Mouse (Mus musculus) hindbrain, embryonic 10.5 days (tissue): ENCODE results near the gene C2cd4c. TPM values are rescaled to one million over a fixed set of nuclear protein-coding genes. Genes with fewer than 3 reads are reported as not detected.

Source experiments
- DNase-seq: peaks from one replicate; pipeline ENCODE4 v3.0.0-alpha.2; 2017; ENCODE audit warnings: low spot score
- H3K27ac ChIP-seq: fragments of 300-500 bp; sonication (generic); 2 replicates; pipeline ENCODE4 v1.5.1; 2016; ENCODE audit warnings: mild to moderate bottlenecking, moderate library complexity
- H3K27me3 ChIP-seq: fragments of 300-500 bp; sonication (generic); 2 replicates; pipeline ENCODE4 v1.6.1; 2016; ENCODE audit warnings: mild to moderate bottlenecking; ENCODE audit not compliant: poor library complexity, insufficient read depth, severe bottlenecking
- H3K36me3 ChIP-seq: fragments of 300-500 bp; sonication (generic); 2 replicates; pipeline ENCODE4 v1.6.1; 2016; ENCODE audit warnings: mild to moderate bottlenecking, moderate library complexity
- H3K4me1 ChIP-seq: fragments of 300-500 bp; sonication (generic); replicated peaks from 2 replicates; pipeline ENCODE4 v1.6.1; 2016; ENCODE audit warnings: mild to moderate bottlenecking
- H3K4me3 ChIP-seq: fragments of 300-500 bp; sonication (generic); 2 replicates; pipeline ENCODE4 v1.5.1; 2016; ENCODE audit warnings: mild to moderate bottlenecking, moderate library complexity
- H3K9me3 ChIP-seq: fragments of 300-500 bp; sonication (generic); 2 replicates; pipeline ENCODE4 v1.6.1; 2016; ENCODE audit warnings: mild to moderate bottlenecking, moderate library complexity
- WGBS: fragments of 180-500 bp; shearing (Covaris S2); methylation state at CpG from one replicate; pipeline ENCODE4 v1.1.7; 2016; 5-methylcytosine and 5-hydroxymethylcytosine counted together
- polyA plus RNA-seq: library from polyadenylated mRNA; unstranded; fragments of >200 nt; fragmentation: Nextera tagmentation; extraction: Ambion mirVana; gene quantifications from 2 replicates; pipeline ENCODE4 v1.2.1, GENCODE M21; 2016

C2cd4c gene
- polyA plus RNA-seq, 1 experiment from 2014 or later: 0.07 TPM

- Histone ChIP-seq H3K27ac (no peak overlapping the region), H3K4me1 (0 out of 2 replicates have a peak, but pooled peaks cover 5% of the 10 kb centered on the region), H3K4me3 (no peak overlapping the region), H3K36me3 (no peaks in the 10 kb centered on the region), H3K27me3 (no peaks in the 10 kb centered on the region), H3K9me3 (no peaks in the 10 kb centered on the region)
- DNase-seq: no peak
- 83% methylated on average over 6 of the region's 6 CpGs for WGBS
Measured at GRCm38 (mm10) chr10:79573611-79574010, 40.2 kb downstream of the C2cd4c start.

- no peaks in the 10 kb centered on the region for H3K4me1 ChIP-seq
- WGBS: 94% methylated on average over 2 of the region's 2 CpGs
- H3K9me3 ChIP-seq: no peaks in the 10 kb centered on the region
- H3K27ac ChIP-seq: no peak overlapping the region
- no peaks in the 10 kb centered on the region for H3K27me3 ChIP-seq
- no peak overlapping the region for H3K4me3 ChIP-seq
- DNase-seq: no peak
- no peaks in the 10 kb centered on the region for H3K36me3 ChIP-seq
Measured at GRCm38 (mm10) chr10:79571314-79571713, 42.5 kb downstream of the C2cd4c start.

DNA sequence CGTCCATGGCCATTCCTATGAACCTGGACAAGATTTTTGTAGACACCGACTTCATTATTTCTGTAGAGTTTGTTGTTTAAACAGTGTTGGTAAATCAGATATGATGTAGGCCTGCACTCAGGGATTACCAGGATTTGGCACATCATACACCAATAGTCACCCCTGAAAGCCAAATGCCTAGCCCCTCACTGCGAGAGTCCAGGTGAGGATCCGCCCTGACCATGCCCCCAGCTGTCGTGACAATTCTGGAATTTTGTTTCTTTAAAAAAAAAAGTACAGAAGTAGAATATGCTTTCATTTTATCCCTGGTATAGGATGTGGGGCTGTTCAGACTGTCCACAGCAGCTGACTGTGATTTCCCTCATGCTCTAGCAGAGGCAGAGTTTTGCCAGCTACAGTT, 43.9 kb downstream of the C2cd4c start:
- 91% methylated on average over 5 of the region's 5 CpGs for WGBS
- no peaks in the 10 kb centered on the region for H3K27me3 ChIP-seq
- H3K4me3 ChIP-seq: no peak overlapping the region
- H3K36me3 ChIP-seq: no peaks in the 10 kb centered on the region
- peaks cover 8% of the 10 kb centered on the region; the same call in 1 of the 2 replicates for H3K9me3 ChIP-seq
- DNase-seq: no peak
- H3K4me1 ChIP-seq: no peaks in the 10 kb centered on the region
- H3K27ac ChIP-seq: no peak overlapping the region

DNA sequence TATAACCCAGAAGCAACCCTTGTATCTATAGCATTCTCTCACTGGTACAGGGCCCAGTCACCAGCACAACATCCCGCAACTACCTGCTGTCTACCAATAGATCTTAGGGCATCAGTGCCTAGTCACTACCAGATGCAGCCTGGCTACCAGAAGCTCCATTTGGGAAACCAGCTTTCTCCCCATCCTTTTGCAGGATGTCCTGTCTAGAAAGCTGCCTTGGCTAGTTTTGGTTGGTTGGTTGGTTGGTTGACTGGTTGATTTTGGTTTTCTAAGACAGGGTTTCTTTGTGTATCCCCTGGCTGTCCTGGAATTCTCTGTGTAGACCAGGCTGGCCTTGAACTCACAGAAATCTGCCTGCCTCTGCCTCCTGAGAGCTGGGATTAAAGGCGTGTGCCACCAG, 54.1 kb downstream of the C2cd4c start:
- H3K4me1 ChIP-seq: peaks cover 9% of the 10 kb centered on the region
- no peaks in the 10 kb centered on the region for H3K27me3 ChIP-seq
- H3K36me3 ChIP-seq: peaks cover 6% of the 10 kb centered on the region; the same call in 1 of the 2 replicates
- no peak overlapping the region for H3K27ac ChIP-seq
- no peak overlapping the region for H3K4me3 ChIP-seq
- DNase-seq: no peak
- H3K9me3 ChIP-seq: peaks cover 11% of the 10 kb centered on the region; the same call in 1 of the 2 replicates
- WGBS: 92% methylated on average over 2 of the region's 2 CpGs

DNA sequence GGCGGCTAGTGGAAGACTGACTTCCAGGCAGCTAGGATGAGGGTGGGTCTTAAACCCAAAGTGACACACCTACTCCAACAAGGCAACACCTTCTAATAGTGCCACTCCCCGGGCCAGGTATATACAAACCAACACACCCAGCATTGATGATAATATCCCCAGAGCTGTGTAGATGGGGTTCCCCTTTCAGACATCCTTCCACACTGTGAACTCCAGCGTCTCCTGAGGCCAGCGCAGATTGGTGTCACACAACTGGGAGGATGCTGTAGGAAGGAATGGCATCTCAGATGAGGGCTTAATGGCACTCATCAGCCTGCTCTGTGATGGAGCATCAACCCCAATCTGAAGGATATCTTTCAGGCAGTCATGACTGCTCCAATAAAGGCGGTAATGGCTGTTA, 56.3 kb downstream of the C2cd4c start:
- peaks cover 31% of the 10 kb centered on the region for H3K4me1 ChIP-seq
- H3K9me3 ChIP-seq: no peaks in the 10 kb centered on the region
- H3K27me3 ChIP-seq: no peaks in the 10 kb centered on the region
- H3K36me3 ChIP-seq: peaks cover 6% of the 10 kb centered on the region; the same call in 1 of the 2 replicates
- WGBS: 90% methylated on average over 5 of the region's 5 CpGs
- no peak overlapping the region for H3K4me3 ChIP-seq
- no peak overlapping the region for H3K27ac ChIP-seq
- no peak for DNase-seq

DNA sequence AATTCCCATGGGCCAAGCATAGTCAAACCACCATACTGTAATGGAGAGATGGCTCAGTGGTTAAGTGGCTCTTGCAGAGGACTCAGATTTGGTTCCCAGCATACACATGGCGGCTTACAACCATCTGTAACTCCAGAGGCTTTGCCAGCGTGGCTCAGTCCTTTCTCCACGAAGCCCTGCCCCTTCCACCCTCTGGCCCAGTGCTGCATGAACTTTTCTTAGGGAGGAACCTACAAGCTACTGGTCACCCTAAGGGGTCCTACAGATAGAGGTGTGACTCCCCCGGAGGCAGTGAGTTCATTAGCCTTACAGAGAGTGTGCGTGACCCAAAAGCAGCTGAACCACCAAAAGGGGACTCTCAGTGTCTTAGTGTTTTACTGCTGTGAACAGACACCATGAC, 56.9 kb downstream of the C2cd4c start:
- H3K27me3 ChIP-seq: no peaks in the 10 kb centered on the region
- H3K4me1 ChIP-seq: peaks cover 35% of the 10 kb centered on the region
- peaks cover 8% of the 10 kb centered on the region; the same call in 1 of the 2 replicates for H3K36me3 ChIP-seq
- DNase-seq: peak; percentile 1
- WGBS: 93% methylated on average over 5 of the region's 5 CpGs
- H3K27ac ChIP-seq: no peak overlapping the region
- H3K9me3 ChIP-seq: no peaks in the 10 kb centered on the region
- H3K4me3 ChIP-seq: no peak overlapping the region

Other genes starting within 250 kb of the C2cd4c start
- not detected in 2 replicates for gene Vmn2r83, start 145.3 kb downstream of the C2cd4c start, polyA plus RNA-seq
- gene Plpp2, start 80.2 kb downstream of the C2cd4c start, polyA plus RNA-seq: 19.3 and 25.7 TPM in 2 replicates
- 70.0 and 77.2 TPM in 2 replicates for gene Mier2, start 58.8 kb downstream of the C2cd4c start, polyA plus RNA-seq
- gene Theg, start 26.7 kb downstream of the C2cd4c start, polyA plus RNA-seq: not detected in 2 replicates
- gene Shc2, start 23.9 kb upstream of the C2cd4c start, polyA plus RNA-seq: 20.5 and 22.6 TPM in 2 replicates
- gene Odf3l2, start 31.7 kb upstream of the C2cd4c start, polyA plus RNA-seq: not detected in 2 replicates
- 1.4 and 1.5 TPM in 2 replicates for gene Madcam1, start 50.5 kb upstream of the C2cd4c start, polyA plus RNA-seq
- gene Tpgs1, start 55.3 kb upstream of the C2cd4c start, polyA plus RNA-seq: 66.0 and 76.6 TPM in 2 replicates
- gene Cdc34, start 68.2 kb upstream of the C2cd4c start, polyA plus RNA-seq: 243 and 244 TPM in 2 replicates
- gene Gzmm, start 75.0 kb upstream of the C2cd4c start, polyA plus RNA-seq: 0.75 and 1.2 TPM in 2 replicates
- 657 and 686 TPM in 2 replicates for gene Bsg, start 90.5 kb upstream of the C2cd4c start, polyA plus RNA-seq
- 0.08 and 0.11 TPM in 2 replicates for gene Hcn2, start 102.6 kb upstream of the C2cd4c start, polyA plus RNA-seq
- 47.3 and 51.6 TPM in 2 replicates for gene Polrmt, start 132.6 kb upstream of the C2cd4c start, polyA plus RNA-seq
- gene Fgf22, start 141.1 kb upstream of the C2cd4c start, polyA plus RNA-seq: 0.12 and 0.55 TPM in 2 replicates
- 124 and 136 TPM in 2 replicates for gene Rnf126, start 152.9 kb upstream of the C2cd4c start, polyA plus RNA-seq
- gene Fstl3, start 163.2 kb upstream of the C2cd4c start, polyA plus RNA-seq: 1.7 and 1.8 TPM in 2 replicates
- 0.10 TPM in 1 of 2 replicates, not detected in the other for gene Prss57, start 176.9 kb upstream of the C2cd4c start, polyA plus RNA-seq
- 142 and 175 TPM in 2 replicates for gene Palm, start 179.5 kb upstream of the C2cd4c start, polyA plus RNA-seq
- 1.0 and 2.4 TPM in 2 replicates for gene Misp, start 207.0 kb upstream of the C2cd4c start, polyA plus RNA-seq
- gene Ptbp1, start 240.4 kb upstream of the C2cd4c start, polyA plus RNA-seq: 288 and 338 TPM in 2 replicates